Mouse (Mus musculus): Measurements from ENCODE around the gene Gm13283. TPM values are rescaled to one million over a fixed set of nuclear protein-coding genes. Genes with fewer than 3 reads are reported as not detected.
"Not testable (repeated sequence)": the region's sequence is repeated elsewhere in the genome, so short reads cannot be mapped to it uniquely, and the experiment has no call there.

The Gm13283 gene
- polyA plus RNA-seq, 1 experiment from 2014 or later, result not detected

- H3K9ac ChIP-seq (ENCODE audit: low read length); H3K4me1 ChIP-seq (replicated peaks; ENCODE audit: control insufficient read depth, insufficient read depth, low read length); H3K36me3 ChIP-seq (ENCODE audit: control insufficient read depth, insufficient read depth, low read length); ATAC-seq (replicated peaks; ENCODE audit: low FRiP score); H3K27me3 ChIP-seq (ENCODE audit: control insufficient read depth, insufficient read depth, low read length); H3K4me3 ChIP-seq (ENCODE audit: low read depth, low read length); DNase-seq (ENCODE audit: low spot score); H3K9me3 ChIP-seq (ENCODE audit: control insufficient read depth, low read length); H3K4me2 ChIP-seq (ENCODE audit: low read depth, low read length, severe bottlenecking); H3K27ac ChIP-seq (ENCODE audit: low read depth, low read length): not testable (repeated sequence)
- 48% methylated on average over 12 of the region's 18 CpGs for WGBS
Measured at GRCm38 (mm10) chr4:88780320-88780719, 20.4 kb downstream of the Gm13283 start.

DNA sequence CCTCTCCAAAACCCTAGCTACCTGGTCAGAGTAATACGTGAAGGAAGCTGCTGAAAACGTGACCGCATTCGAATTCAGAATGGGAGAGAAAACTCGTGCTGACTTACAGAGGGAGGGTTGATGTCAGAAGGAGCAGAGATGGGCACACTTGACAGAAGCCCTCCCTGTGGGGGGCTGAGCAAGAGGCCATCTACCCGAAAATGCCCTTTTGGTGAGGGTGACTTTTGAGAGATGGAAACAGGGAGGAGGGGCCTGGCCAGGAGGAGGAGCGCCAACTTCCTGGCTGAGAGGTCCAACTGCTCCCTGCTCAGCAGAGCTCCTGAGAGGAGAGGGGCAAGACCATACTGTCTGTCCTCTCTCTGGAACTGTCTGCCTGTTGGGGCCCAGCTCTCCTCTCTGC, 21.9 kb downstream of the Gm13283 start, which contains the start of gene Ifnz:
Gene Ifnz (plus strand): TSS at position 301 of the 400 bp plus-strand sequence.
- H3K36me3 ChIP-seq (ENCODE audit: control insufficient read depth, insufficient read depth, low read length); H3K4me1 ChIP-seq (replicated peaks; ENCODE audit: control insufficient read depth, insufficient read depth, low read length); H3K4me2 ChIP-seq (ENCODE audit: low read depth, low read length, severe bottlenecking); H3K4me3 ChIP-seq (ENCODE audit: low read depth, low read length); H3K9me3 ChIP-seq (ENCODE audit: control insufficient read depth, low read length); H3K27me3 ChIP-seq (ENCODE audit: control insufficient read depth, insufficient read depth, low read length); DNase-seq (ENCODE audit: low spot score); ATAC-seq (replicated peaks; ENCODE audit: low FRiP score); H3K9ac ChIP-seq (ENCODE audit: low read length); H3K27ac ChIP-seq (ENCODE audit: low read depth, low read length): not testable (repeated sequence)
- WGBS, result 29% methylated on average over 4 of the region's 7 CpGs

GRCm38 (mm10) chr4:88782335-88782734, 22.4 kb downstream of the Gm13283 start:
- H3K27me3 ChIP-seq (ENCODE audit: control insufficient read depth, insufficient read depth, low read length); H3K4me2 ChIP-seq (ENCODE audit: low read depth, low read length, severe bottlenecking); DNase-seq (ENCODE audit: low spot score); H3K4me3 ChIP-seq (ENCODE audit: low read depth, low read length); H3K9me3 ChIP-seq (ENCODE audit: control insufficient read depth, low read length); H3K9ac ChIP-seq (ENCODE audit: low read length); H3K36me3 ChIP-seq (ENCODE audit: control insufficient read depth, insufficient read depth, low read length); H3K27ac ChIP-seq (ENCODE audit: low read depth, low read length); H3K4me1 ChIP-seq (replicated peaks; ENCODE audit: control insufficient read depth, insufficient read depth, low read length); ATAC-seq (replicated peaks; ENCODE audit: low FRiP score): not testable (repeated sequence)
- 0% methylated on average over 12 of the region's 31 CpGs for whole genome bisulfite sequencing

- not testable (repeated sequence) for H3K9me3 ChIP-seq (ENCODE audit: control insufficient read depth, low read length); H3K9ac ChIP-seq (ENCODE audit: low read length); H3K36me3 ChIP-seq (ENCODE audit: control insufficient read depth, insufficient read depth, low read length); DNase-seq (ENCODE audit: low spot score); H3K4me2 ChIP-seq (ENCODE audit: low read depth, low read length, severe bottlenecking); H3K27me3 ChIP-seq (ENCODE audit: control insufficient read depth, insufficient read depth, low read length); H3K4me3 ChIP-seq (ENCODE audit: low read depth, low read length); ATAC-seq (replicated peaks; ENCODE audit: low FRiP score); H3K4me1 ChIP-seq (replicated peaks; ENCODE audit: control insufficient read depth, insufficient read depth, low read length); H3K27ac ChIP-seq (ENCODE audit: low read depth, low read length)
- no CpG with 5 or more reads among the region's 27 CpGs for WGBS
Measured at GRCm38 (mm10) chr4:88785409-88785808, 25.5 kb downstream of the Gm13283 start, which contains the start of gene Gm13276. TSS of gene Gm13276 (plus strand) at chr4:88785709.

DNA sequence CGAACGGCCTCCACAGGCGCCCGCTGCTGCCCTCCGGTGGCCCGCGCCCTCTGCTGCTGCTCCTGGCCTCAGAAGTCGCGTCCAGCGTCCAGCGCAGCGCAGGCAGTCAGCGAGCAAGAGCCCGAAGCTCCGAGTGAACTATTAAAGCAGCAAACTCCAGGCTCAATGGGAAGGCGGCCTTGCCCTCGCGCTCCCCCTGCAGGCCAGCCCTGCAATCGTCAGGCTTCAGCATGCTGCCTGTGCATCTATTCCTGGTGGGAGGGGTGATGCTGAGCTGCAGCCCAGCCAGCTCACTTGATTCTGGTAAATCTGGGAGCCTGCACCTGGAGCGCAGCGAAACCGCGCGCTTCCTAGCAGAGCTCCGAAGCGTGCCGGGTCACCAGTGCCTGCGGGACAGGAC, 28.5 kb downstream of the Gm13283 start, which contains the start of gene Gm13277:
Gene Gm13277 (plus strand): TSS at position 231 of the 400 bp plus-strand sequence.
- not testable (repeated sequence) for H3K27ac ChIP-seq (ENCODE audit: low read depth, low read length); H3K27me3 ChIP-seq (ENCODE audit: control insufficient read depth, insufficient read depth, low read length); H3K4me1 ChIP-seq (replicated peaks; ENCODE audit: control insufficient read depth, insufficient read depth, low read length); ATAC-seq (replicated peaks; ENCODE audit: low FRiP score); H3K9me3 ChIP-seq (ENCODE audit: control insufficient read depth, low read length); H3K36me3 ChIP-seq (ENCODE audit: control insufficient read depth, insufficient read depth, low read length); H3K4me2 ChIP-seq (ENCODE audit: low read depth, low read length, severe bottlenecking); H3K9ac ChIP-seq (ENCODE audit: low read length); H3K4me3 ChIP-seq (ENCODE audit: low read depth, low read length); DNase-seq (ENCODE audit: low spot score)
- WGBS, result 0% methylated on average over 1 of the region's 28 CpGs

DNA sequence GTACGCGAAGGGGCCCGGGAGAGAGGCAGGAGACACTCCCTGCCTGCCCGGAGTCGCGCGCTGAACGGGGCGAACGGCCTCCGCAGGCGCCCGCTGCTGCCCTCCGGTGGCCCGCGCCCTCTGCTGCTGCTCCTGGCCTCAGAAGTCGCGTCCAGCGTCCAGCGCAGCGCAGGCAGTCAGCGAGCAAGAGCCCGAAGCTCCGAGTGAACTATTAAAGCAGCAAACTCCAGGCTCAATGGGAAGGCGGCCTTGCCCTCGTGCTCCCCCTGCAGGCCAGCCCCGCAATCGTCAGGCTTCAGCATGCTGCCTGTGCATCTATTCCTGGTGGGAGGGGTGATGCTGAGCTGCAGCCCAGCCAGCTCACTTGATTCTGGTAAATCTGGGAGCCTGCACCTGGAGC, 31.3 kb downstream of the Gm13283 start, which contains the start of gene Gm13278:
Gene Gm13278 (plus strand): TSS at position 301 of the 400 bp plus-strand sequence.
- not testable (repeated sequence) for ATAC-seq (replicated peaks; ENCODE audit: low FRiP score); DNase-seq (ENCODE audit: low spot score); H3K4me1 ChIP-seq (replicated peaks; ENCODE audit: control insufficient read depth, insufficient read depth, low read length); H3K27ac ChIP-seq (ENCODE audit: low read depth, low read length); H3K36me3 ChIP-seq (ENCODE audit: control insufficient read depth, insufficient read depth, low read length); H3K4me2 ChIP-seq (ENCODE audit: low read depth, low read length, severe bottlenecking); H3K9me3 ChIP-seq (ENCODE audit: control insufficient read depth, low read length); H3K4me3 ChIP-seq (ENCODE audit: low read depth, low read length); H3K9ac ChIP-seq (ENCODE audit: low read length); H3K27me3 ChIP-seq (ENCODE audit: control insufficient read depth, insufficient read depth, low read length)
- WGBS, result no CpG with 5 or more reads among the region's 28 CpGs

DNA sequence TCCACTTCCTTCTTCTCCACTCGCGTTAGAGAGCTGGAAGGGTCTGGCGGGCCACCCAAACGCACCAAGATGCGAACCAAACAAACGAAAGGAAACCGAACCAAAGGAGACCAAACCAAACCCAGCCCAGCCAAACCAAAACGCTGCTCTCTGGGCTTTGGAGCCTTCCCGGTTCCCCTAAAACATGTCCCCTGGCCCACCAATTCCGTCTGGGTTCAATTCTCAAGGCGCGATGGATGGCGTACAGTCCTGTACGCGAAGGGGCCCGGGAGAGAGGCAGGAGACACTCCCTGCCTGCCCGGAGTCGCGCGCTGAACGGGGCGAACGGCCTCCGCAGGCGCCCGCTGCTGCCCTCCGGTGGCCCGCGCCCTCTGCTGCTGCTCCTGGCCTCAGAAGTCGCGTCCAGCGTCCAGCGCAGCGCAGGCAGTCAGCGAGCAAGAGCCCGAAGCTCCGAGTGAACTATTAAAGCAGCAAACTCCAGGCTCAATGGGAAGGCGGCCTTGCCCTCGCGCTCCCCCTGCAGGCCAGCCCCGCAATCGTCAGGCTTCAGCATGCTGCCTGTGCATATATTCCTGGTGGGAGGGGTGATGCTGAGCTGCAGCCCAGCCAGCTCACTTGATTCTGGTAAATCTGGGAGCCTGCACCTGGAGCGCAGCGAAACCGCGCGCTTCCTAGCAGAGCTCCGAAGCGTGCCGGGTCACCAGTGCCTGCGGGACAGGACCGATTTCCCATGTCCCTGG, 34.2 kb downstream of the Gm13283 start, which contains the start of gene Gm13275:
Gene Gm13275 (plus strand): TSS at position 552 of the 740 bp plus-strand sequence.
- WGBS, result 0% methylated on average over 7 of the region's 52 CpGs
- not testable (repeated sequence) for H3K4me1 ChIP-seq (replicated peaks; ENCODE audit: control insufficient read depth, insufficient read depth, low read length); ATAC-seq (replicated peaks; ENCODE audit: low FRiP score); H3K27me3 ChIP-seq (ENCODE audit: control insufficient read depth, insufficient read depth, low read length); H3K9me3 ChIP-seq (ENCODE audit: control insufficient read depth, low read length); H3K4me3 ChIP-seq (ENCODE audit: low read depth, low read length); H3K9ac ChIP-seq (ENCODE audit: low read length); DNase-seq (ENCODE audit: low spot score); H3K27ac ChIP-seq (ENCODE audit: low read depth, low read length); H3K36me3 ChIP-seq (ENCODE audit: control insufficient read depth, insufficient read depth, low read length); H3K4me2 ChIP-seq (ENCODE audit: low read depth, low read length, severe bottlenecking)

DNA sequence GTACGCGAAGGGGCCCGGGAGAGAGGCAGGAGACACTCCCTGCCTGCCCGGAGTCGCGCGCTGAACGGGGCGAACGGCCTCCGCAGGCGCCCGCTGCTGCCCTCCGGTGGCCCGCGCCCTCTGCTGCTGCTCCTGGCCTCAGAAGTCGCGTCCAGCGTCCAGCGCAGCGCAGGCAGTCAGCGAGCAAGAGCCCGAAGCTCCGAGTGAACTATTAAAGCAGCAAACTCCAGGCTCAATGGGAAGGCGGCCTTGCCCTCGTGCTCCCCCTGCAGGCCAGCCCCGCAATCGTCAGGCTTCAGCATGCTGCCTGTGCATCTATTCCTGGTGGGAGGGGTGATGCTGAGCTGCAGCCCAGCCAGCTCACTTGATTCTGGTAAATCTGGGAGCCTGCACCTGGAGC, 37.2 kb downstream of the Gm13283 start, which contains the start of gene Gm13279:
Gene Gm13279 (plus strand): TSS at position 301 of the 400 bp plus-strand sequence.
- not testable (repeated sequence) for DNase-seq (ENCODE audit: low spot score); H3K4me3 ChIP-seq (ENCODE audit: low read depth, low read length); ATAC-seq (replicated peaks; ENCODE audit: low FRiP score); H3K27ac ChIP-seq (ENCODE audit: low read depth, low read length); H3K9me3 ChIP-seq (ENCODE audit: control insufficient read depth, low read length); H3K4me2 ChIP-seq (ENCODE audit: low read depth, low read length, severe bottlenecking); H3K27me3 ChIP-seq (ENCODE audit: control insufficient read depth, insufficient read depth, low read length); H3K4me1 ChIP-seq (replicated peaks; ENCODE audit: control insufficient read depth, insufficient read depth, low read length); H3K9ac ChIP-seq (ENCODE audit: low read length); H3K36me3 ChIP-seq (ENCODE audit: control insufficient read depth, insufficient read depth, low read length)
- no CpG with 5 or more reads among the region's 28 CpGs for WGBS
